Mouse (Mus musculus) cerebellum, adult 18-20 months (tissue): ENCODE data around the gene Sumo2.
"Not testable (repeated sequence)": the region's sequence is repeated elsewhere in the genome, so short reads cannot be mapped to it uniquely, and the experiment has no call there.

Source experiments
- DNase-seq, 2 experiments: peaks; one replicate each; pipeline ENCODE4 v3.0.0; 2021

Sumo2 gene

GRCm38 (mm10) chr11:115518693-115519092 lies 17.4 kb downstream of the Sumo2 start:
- peak; percentile 22 to 35 for DNase-seq

GRCm38 (mm10) chr11:115516942-115517341 lies 19.1 kb downstream of the Sumo2 start:
- DNase-seq: no peak

GRCm38 (mm10) chr11:115515021-115515420 lies 21.1 kb downstream of the Sumo2 start:
- DNase-seq: no peak

GRCm38 (mm10) chr11:115514238-115514663 lies 21.8 kb downstream of the Sumo2 start, which contains the start of gene Jpt1:
Jpt1 (minus strand) TSS chr11:115514387.
- peak; percentile 94 to 96 for DNase-seq

- DNase-seq: peak; percentile 55 to 56
Observed at GRCm38 (mm10) chr11:115513271-115514237, 22.5 kb downstream of the Sumo2 start.

GRCm38 (mm10) chr11:115512407-115513183 lies 23.5 kb downstream of the Sumo2 start:
- DNase-seq: no peak

GRCm38 (mm10) chr11:115512004-115512403 lies 24.1 kb downstream of the Sumo2 start:
- DNase-seq: no peak

GRCm38 (mm10) chr11:115511121-115511520 lies 25.0 kb downstream of the Sumo2 start:
- DNase-seq: no peak

- DNase-seq: no peak
Observed at GRCm38 (mm10) chr11:115510507-115510888, 25.6 kb downstream of the Sumo2 start.

GRCm38 (mm10) chr11:115509773-115510506 lies 26.1 kb downstream of the Sumo2 start:
- no peak for DNase-seq

- no peak for DNase-seq
Observed at GRCm38 (mm10) chr11:115508061-115508460, 28.0 kb downstream of the Sumo2 start.

- DNase-seq: no peak
Observed at GRCm38 (mm10) chr11:115506586-115506985, 29.5 kb downstream of the Sumo2 start.

- DNase-seq: no peak
Observed at GRCm38 (mm10) chr11:115502636-115503035, 33.4 kb downstream of the Sumo2 start.

GRCm38 (mm10) chr11:115496559-115496958 lies 39.5 kb downstream of the Sumo2 start:
- DNase-seq: not testable (repeated sequence)

- no peak for DNase-seq
Observed at GRCm38 (mm10) chr11:115492387-115492786, 43.7 kb downstream of the Sumo2 start.

- peak; percentile 85 to 88 for DNase-seq
Observed at GRCm38 (mm10) chr11:115491356-115492083, 44.6 kb downstream of the Sumo2 start, which contains the start of gene Nt5c. Nt5c (minus strand) TSS chr11:115491862.

- no peak for DNase-seq
Observed at GRCm38 (mm10) chr11:115490441-115491355, 45.4 kb downstream of the Sumo2 start.

- peak; percentile 74 to 76 for DNase-seq
Observed at GRCm38 (mm10) chr11:115488551-115489104, 47.4 kb downstream of the Sumo2 start.

- DNase-seq: no peak
Observed at GRCm38 (mm10) chr11:115485155-115485554, 50.9 kb downstream of the Sumo2 start.

GRCm38 (mm10) chr11:115483726-115484125 lies 52.4 kb downstream of the Sumo2 start:
- peak; percentile 76 to 88 for DNase-seq
